19 mouse cellular contexts compared by ENCODE assay signal in genomic region chr12:39604723-39605122, GRCm38 (mm10).
"Had no signal": no experiment of that assay in that cellular context is flagged by ENCODE, and none has a peak within 500 bp of the region (broad histone marks: within the 10 kb centered on the region; RNA-seq: fewer than 3 reads in every experiment).

No protein-coding gene starts in this region.

- ATAC-seq: liver, postnatal 0 days; midbrain, embryonic 16.5 days had no signal

- DNase-seq: liver, postnatal 0 days; lung, embryonic 14.5 days; lung, postnatal 10 days; lung, postnatal 4 days; midbrain, embryonic 14.5 days; retina, postnatal 1 day; right cerebral cortex, adult 18-20 months; right cerebral cortex, postnatal 25 days; right cerebral cortex, postnatal 4 days; spleen, adult 18-20 months; thymus, adult 18-20 months; thymus, postnatal 14 days; thymus, postnatal 36 days had no signal

- H3K27me3 ChIP-seq: midbrain, embryonic 12.5 days; neural tube, embryonic 13.5 days; neural tube, embryonic 15.5 days had no signal

- H3K4me2 ChIP-seq: lung, embryonic 14.5 days; midbrain, embryonic 12.5 days; neural tube, embryonic 13.5 days; neural tube, embryonic 15.5 days had no signal

- H3K9me3 ChIP-seq: midbrain, embryonic 10.5 days; midbrain, embryonic 12.5 days; neural tube, embryonic 13.5 days; neural tube, embryonic 15.5 days had no signal

- H3K4me3 ChIP-seq: midbrain, embryonic 10.5 days; midbrain, embryonic 12.5 days; myocyte; neural tube, embryonic 13.5 days; neural tube, embryonic 15.5 days had no signal

- H3K4me1 ChIP-seq: midbrain, embryonic 10.5 days; midbrain, embryonic 12.5 days; neural tube, embryonic 13.5 days; neural tube, embryonic 15.5 days had no signal

- H3K27ac ChIP-seq: midbrain, embryonic 10.5 days; midbrain, embryonic 12.5 days; neural tube, embryonic 13.5 days; neural tube, embryonic 15.5 days had no signal

- H3K36me3 ChIP-seq: midbrain, embryonic 10.5 days; midbrain, embryonic 12.5 days; neural tube, embryonic 13.5 days; neural tube, embryonic 15.5 days had no signal

- H3K9ac ChIP-seq: liver, postnatal 0 days; lung, embryonic 14.5 days; midbrain, embryonic 12.5 days; neural tube, embryonic 13.5 days; neural tube, embryonic 15.5 days had no signal
